Mouse (Mus musculus) C2C12 (cell line): ENCODE data around the gene Hnrnpl.

Source experiments
- CEBPB ChIP-seq: IDR thresholded peaks from one replicate; pipeline ENCODE4 v1.6.1; 2011; ENCODE audit warnings: low read depth, mild to moderate bottlenecking, control low read depth, moderate library complexity
- CTCF ChIP-seq: IDR thresholded peaks from one replicate; pipeline ENCODE4 v1.5.1; 2011; ENCODE audit not compliant: control insufficient read depth, insufficient read depth, insufficient read length
- FOSL1 ChIP-seq: IDR thresholded peaks from one replicate; pipeline ENCODE4 v1.8.0; 2011; ENCODE audit warnings: mild to moderate bottlenecking, low read length; ENCODE audit not compliant: poor library complexity, insufficient read depth, severe bottlenecking
- MAX ChIP-seq: IDR thresholded peaks from one replicate; pipeline ENCODE4 v1.6.1; 2011; ENCODE audit warnings: mild to moderate bottlenecking, control low read depth
- MYOD1 ChIP-seq: IDR thresholded peaks from one replicate; pipeline ENCODE4 v1.6.1; 2011; ENCODE audit warnings: low read depth; ENCODE audit not compliant: control insufficient read depth, insufficient read length
- MYOG ChIP-seq: IDR thresholded peaks from one replicate; pipeline ENCODE4 v1.6.1; 2011; ENCODE audit not compliant: control insufficient read depth, insufficient read length; ENCODE audit errors: extremely low read depth
- USF1 ChIP-seq: IDR thresholded peaks from one replicate; pipeline ENCODE4 v1.6.1; 2011; ENCODE audit warnings: low read depth, mild to moderate bottlenecking, control low read depth, moderate library complexity

- TF ChIP-seq CTCF (no peak), MAX (no peak), USF1 (no peak), MYOG (no peak), CEBPB (no peak), MYOD1 (no peak), FOSL1 (no peak)
Measured at GRCm38 (mm10) chr7:28849700-28850236, 41.4 kb downstream of the Hnrnpl start.
